Mouse (Mus musculus) layer of hippocampus, postnatal 25 days (tissue): ENCODE measurements around the gene Hacd2. TPM values are rescaled to one million over a fixed set of nuclear protein-coding genes. Genes with fewer than 3 reads are reported as not detected.
A peak's percentile ranks its signal among the peaks of the same experiment; 100 is the strongest.

Experiments
- DNase-seq, 2 experiments: peaks; one replicate each; pipeline ENCODE4 v3.0.0; 2022; ENCODE audit warnings: mixed read lengths in 2 of 2, low spot score in 1 of 2; ENCODE audit errors: extremely low spot score in 1 of 2
- total RNA-seq, 2 experiments: library from RNA; stranded (reverse); gene quantifications; 2 replicates each; pipeline ENCODE4 v1.2.3; 2021

The Hacd2 gene
- total RNA-seq, 2 experiments from 2014 or later = 31.3 to 46.1 TPM

GRCm38 (mm10) chr16:35110410-35111142 is 88.3 kb downstream of the Hacd2 start:
- peak; percentile 92 to 95 for DNase-seq

DNA sequence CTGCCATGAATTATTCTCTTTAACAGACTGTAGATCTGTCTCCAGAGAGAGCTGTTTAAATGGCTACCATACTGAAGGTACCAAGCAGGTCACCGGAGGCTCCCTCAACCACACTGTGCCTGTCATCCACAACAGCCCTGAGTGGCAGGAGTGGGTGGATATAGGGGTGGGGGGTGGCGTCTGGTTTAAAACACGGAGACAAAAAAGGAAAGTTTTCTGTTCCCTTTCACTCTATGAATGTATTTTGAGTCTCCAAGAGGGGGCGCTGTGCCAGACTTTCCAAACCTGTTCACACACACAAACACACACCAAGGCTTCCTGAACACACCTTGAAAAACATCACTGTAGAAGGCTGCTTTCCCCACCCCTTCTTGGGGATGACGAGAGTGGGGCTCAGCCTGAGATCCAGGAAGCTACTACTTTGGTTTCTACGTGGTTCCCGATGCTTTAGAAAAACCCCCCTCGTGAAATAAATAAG is 89.0 kb downstream of the Hacd2 start:
- peak; percentile 32 to 62 for DNase-seq

DNA sequence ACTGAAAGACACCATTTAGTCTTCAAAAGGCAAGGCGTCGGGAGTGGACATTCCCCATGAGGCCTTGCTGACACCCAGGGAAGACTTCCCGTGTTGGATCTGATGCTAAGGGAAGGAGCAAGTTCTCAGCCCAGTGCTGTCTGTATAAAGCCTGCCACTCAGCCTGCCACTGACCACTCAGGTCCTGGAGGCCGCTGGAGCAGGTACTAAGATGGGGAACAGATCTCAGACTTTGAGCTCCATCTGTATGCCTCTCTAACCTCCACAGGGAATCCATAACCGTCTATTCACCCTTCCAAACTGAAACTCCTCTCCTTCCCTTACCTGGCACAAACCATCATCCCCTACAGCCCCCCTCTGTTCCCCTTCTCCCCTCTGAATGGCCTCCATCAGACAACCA is 91.3 kb downstream of the Hacd2 start:
- no peak for DNase-seq

DNA sequence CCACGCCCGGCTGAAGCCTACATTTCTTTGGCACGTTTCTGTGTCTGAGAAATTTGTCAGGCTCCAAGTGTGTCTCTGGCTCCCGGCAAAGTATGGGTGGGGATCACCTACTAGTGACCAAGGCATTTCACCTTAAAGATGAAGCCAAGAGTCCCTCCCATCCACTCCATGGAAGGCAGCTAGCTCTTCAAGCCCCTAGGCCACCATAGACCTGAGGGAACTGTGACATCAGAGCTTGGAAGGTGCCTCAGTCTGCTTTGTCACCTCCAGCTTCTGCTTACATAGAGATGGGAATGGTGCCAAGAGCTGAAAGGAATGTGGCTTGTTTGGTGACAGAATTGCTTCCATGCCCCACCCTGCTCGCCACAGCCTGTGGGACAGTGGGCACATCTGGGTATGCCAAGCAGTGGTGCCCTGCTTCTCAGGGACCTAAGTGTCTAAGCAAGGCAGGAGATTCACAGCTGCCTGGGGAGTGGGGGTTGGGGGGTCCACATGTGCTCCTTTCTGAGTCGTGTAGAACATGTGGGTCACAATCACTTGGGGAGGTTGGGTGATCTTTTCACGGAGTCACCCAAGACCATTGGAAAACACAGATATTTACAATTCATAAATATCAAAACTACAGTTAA is 94.2 kb downstream of the Hacd2 start:
- DNase-seq = no peak

DNA sequence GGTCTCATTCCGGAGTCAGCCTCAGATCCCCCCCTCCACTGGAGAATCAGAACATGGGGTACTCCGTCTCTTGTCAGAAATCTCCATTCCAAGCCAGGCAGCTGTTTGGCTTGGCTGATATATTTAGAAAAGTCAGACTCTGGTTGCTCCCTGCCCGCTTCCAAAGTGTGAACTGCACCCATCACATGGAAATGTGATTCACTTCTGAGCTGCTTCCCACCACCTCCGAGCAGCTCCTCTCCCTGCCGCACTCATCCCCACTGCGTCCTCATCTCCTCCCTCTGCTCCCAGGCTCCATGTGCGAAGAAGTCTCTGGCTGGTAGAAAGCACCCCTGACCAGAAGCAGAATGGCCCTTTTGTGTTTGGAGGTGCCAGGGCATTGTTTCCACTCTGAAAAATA is 95.2 kb downstream of the Hacd2 start:
- no peak for DNase-seq

DNA sequence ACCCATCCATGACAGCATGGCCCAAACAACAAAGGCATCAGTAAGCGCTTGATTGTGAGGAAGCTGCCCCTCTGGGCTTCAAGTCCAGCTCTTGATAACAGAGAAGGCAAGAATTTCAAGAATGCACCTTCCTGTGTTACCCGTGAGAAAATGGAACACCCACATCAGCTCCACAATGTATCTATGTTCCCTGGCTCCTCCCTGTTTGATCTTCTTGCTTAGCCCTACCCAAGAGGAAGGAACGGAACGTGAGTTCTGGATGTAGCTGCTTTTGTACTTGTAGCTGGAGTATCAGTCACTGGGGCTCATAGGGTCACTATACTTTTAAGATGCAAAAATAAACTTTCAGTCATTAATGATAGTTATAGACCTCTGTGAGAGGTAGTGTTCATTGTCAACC is 98.4 kb downstream of the Hacd2 start:
- no peak for DNase-seq

DNA sequence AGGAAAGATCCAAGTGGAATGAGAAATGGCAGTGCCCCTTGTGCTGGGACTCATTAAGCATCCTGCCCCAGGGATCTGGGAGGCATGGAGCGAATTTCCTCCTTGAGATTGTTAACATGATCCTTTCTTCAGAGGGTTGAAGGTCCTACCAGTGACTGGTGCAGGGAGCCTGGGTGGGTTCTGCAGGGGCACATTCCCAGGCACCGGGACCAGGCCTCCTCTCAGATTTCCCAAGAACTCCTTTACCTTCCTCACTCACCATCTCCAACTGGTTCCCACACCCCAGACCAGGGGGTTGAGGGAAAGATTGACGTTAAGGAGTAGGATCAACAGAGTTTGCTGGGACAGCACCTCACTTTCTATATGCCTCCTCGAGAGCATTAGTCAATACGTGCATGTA is 105.0 kb downstream of the Hacd2 start:
- no peak for DNase-seq

DNA sequence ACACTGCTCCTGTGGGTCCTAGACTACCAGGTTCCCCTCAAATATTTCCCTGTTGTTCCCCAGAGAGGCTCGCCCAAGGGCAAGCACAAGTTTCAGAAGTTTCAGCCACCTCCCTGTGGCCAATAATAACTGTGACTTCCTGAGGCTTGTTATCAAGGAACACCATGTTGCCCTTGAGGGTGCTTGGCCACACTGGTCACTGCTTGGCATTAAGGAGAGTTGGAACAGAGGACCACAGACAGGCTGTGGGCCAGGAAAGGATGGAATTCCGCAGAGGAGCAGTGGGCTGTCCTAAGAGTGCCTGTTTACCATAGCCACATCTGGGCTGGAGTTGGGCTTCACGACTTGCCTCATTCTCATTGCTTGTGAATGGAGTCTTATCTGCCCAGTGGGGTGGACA is 107.9 kb downstream of the Hacd2 start:
- no peak for DNase-seq

DNA sequence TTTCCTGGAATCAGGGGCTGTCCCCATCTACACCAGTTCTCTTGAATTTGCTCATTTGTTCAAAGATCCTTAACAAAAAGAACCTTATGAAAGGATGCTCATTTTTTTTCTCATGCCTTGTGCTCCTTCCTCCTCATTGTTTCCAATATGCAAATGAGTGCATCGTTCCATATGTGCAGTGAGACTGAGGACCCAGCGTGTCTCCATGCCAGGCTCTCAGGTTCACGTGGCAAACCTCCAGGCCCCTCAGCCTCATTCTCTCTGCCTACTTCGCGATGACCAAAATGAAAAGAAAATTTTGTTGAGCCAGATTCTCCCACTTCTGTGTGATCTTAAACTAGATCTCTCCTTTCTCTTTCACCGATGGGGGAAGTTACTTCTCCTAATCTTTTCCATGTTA is 117.2 kb downstream of the Hacd2 start:
- no peak for DNase-seq

- no peak for DNase-seq
Observed at GRCm38 (mm10) chr16:35139873-35140619, 117.8 kb downstream of the Hacd2 start.

DNA sequence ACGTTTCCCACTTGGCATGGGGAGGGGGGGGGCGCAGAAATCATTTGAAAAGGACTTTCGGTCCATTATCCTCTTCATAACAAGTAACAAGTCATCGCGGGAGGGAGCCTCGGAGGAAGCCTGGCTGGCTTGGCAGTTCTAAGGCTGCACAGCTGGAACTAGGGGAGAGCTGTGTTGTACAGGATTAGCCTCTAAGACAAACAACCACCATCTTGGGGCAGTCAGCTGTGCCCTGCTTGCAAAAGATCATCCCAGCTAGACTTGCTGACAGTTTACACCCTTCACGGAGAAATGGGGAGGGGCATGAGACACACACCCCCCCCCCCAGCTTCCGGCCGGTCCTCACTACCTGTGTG is 118.4 kb downstream of the Hacd2 start:
- no peak for DNase-seq

DNA sequence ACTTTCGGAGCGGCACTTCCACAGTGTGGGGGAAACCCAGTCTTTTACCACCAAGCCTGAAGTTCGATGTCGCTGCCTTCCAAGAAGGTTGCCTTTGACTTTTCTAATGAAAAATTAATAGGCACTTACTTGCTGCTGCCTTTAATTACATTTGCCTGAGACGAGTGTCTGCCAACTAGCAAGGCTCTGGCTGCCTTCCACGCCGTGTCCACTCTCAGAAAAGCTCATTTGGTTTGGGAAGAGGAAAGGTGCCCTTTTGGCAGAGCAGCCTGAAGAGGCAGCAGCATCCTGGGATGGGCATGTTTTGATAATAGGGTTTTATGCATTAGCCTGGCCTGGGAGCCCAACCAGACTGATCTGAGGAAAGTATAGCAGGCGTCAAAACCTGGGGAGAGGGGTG is 119.6 kb downstream of the Hacd2 start:
- DNase-seq = no peak

GRCm38 (mm10) chr16:35146153-35146552 is 123.9 kb downstream of the Hacd2 start:
- no peak for DNase-seq

- no peak for DNase-seq
Observed at GRCm38 (mm10) chr16:35153146-35153755, 131.0 kb downstream of the Hacd2 start.

DNA sequence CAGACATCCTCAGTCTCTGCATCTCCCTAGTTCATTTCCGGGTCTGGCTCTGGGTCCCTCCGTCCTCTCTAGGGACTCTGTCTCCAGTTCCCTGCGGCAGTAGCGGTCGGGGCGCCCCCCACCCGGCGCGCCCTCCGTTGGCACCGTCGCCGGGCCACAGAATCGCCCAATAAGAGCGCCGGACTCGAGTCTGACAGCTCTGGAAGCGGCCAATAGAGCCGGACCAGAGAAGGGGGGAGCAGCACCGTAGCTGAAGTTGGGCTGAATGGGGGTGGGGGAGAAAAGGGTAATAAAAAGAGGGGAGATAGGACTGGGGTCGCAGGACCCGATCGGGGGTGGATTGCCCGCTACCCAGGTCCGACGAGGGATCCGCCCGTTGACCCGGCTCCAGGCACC is 132.0 kb downstream of the Hacd2 start:
- peak; percentile 40 to 55 for DNase-seq

GRCm38 (mm10) chr16:35154641-35155390 is 132.6 kb downstream of the Hacd2 start, which contains the start of gene Adcy5:
Gene Adcy5, plus strand, starts transcription at chr16:35154877.
- DNase-seq = peak; percentile 34 to 41

DNA sequence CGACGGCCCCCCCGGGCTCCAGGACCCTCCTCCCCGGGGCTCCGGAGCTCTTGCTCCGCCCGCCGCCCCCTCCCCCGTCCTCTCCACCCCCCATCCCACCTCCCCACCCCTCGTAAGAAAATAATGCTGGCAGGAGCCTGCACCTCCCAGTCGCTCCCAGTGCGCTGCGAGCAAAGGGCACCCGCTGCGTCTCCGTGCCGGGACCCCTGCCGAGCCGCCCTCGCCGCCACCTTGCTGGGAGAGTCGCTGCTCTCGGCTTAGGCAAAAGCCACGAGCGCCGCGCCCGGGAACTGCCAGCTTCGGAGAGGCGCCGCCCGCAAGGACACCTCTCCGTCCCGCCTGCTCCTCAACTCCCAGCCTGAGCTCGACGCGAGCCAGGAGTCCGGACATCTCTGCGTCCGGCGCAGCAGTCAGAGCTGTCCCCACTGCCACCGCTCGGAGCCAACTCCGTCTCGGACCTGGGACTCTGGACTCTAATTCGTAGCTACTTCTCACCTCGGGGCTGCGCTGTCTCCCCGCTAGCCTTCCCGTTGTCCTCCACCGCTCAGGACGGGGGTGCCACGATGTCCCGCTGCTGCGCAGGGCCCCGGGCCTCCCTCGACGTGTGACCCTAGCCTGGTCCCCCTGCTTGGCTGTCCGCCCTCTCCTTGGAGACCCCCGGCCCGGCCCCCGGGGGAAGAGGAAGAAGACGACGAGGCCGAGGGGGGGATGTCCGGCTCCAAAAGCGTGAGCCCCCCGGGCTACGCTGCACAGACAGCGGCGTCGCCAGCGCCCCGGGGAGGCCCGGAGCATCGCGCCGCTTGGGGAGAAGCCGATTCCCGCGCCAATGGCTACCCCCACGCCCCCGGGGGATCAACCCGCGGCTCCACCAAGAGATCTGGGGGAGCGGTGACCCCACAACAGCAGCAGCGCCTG is 133.4 kb downstream of the Hacd2 start:
- peak; percentile 37 to 42 for DNase-seq

DNA sequence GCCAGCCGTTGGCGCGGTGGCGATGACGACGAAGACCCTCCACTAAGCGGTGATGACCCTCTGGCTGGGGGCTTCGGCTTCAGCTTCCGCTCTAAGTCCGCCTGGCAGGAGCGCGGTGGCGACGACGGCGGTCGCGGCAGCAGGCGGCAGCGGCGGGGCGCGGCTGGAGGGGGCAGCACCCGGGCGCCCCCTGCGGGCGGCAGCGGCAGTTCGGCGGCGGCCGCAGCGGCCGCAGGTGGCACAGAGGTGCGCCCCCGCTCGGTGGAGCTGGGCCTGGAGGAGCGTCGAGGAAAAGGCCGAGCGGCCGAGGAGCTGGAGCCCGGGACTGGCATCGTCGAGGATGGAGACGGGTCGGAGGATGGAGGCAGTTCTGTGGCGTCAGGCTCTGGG is 134.1 kb downstream of the Hacd2 start:
- peak; percentile 42 to 49 for DNase-seq

DNA sequence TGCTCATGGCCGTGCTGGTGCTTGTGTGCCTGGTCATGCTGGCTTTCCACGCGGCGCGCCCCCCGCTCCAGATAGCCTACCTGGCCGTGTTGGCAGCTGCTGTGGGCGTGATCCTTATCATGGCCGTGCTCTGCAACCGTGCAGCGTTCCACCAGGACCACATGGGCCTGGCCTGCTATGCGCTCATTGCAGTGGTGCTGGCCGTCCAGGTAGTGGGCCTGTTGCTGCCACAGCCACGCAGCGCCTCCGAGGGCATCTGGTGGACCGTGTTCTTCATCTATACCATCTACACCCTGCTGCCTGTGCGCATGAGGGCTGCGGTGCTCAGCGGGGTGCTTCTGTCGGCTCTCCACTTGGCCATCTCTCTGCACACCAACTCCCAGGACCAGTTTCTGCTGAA is 134.6 kb downstream of the Hacd2 start:
- DNase-seq = no peak
